8 mouse cellular contexts compared by ENCODE assay signal in the genomic region with DNA sequence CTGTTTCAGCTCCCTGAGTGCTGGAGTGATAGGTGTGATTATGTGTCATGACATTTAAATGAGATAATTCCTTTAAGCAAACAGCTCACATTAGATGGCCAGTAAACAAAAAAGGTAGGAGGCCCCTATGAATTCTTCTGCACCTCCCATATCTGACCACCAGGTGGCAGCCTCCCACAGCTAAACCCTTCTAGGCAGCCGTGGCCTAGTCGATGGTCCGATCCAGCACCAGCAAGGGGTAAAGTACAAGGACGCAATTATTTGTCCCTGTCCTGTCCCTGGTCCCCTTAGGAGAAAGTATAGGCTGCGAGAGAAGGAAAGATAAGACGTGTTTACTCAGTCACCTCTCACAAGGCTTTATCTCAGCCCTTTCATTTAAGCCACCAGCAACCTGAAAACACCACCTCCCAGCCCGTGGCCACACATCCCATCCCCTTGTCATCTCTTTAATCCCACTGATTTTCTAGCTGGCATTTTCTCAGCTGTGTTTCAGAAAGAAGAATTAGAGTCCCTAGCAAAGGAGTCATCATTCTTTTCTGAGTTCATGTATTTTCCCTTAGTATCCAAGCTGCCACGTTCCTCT. TPM values are rescaled to one million over a fixed set of nuclear protein-coding genes. Genes with fewer than 3 reads are reported as not detected.
DNase-seq lines count a peak whose midpoint lies in the region; ATAC-seq and TF ChIP-seq lines count a peak whose summit lies in the region.

No protein-coding gene starts in this region.

- TF ChIP-seq CTCF in MEL (IDR thresholded peaks at IDR 0.05 in 2 of 3, conservative IDR thresholded peaks at IDR 0.05 in 1 of 3; ENCODE audit: control insufficient read depth in 1 of 3, insufficient read depth in 1 of 3, low read depth in 2 of 3, low read length in 3 of 3, poor library complexity in 1 of 3, severe bottlenecking in 1 of 3), result peak; percentile 61 to 82 (median 76)

- 29% methylated on average over 8 of the region's 8 CpGs for whole genome bisulfite sequencing in forebrain, embryonic 16.5 days

- no peak for TF ChIP-seq POLR2A in MEL (IDR thresholded peaks at IDR 0.05; ENCODE audit: control insufficient read depth in 1 of 2, insufficient read depth in 1 of 2, low read depth in 1 of 2, low read length in 2 of 2, poor library complexity in 1 of 2)

- no peaks in the 10 kb centered on the region for H3K27me3 ChIP-seq in MEL (ENCODE audit: control insufficient read depth in 1 of 2, insufficient read depth in 2 of 2, low read length in 2 of 2)
- H3K27me3 ChIP-seq in forebrain, embryonic 16.5 days (replicated peaks; ENCODE audit: control insufficient read depth, insufficient read depth, low read length), result no peaks in the 10 kb centered on the region

- H3K9me3 ChIP-seq in MEL (replicated peaks; ENCODE audit: insufficient read depth, low read length), result no peaks in the 10 kb centered on the region
- no peaks in the 10 kb centered on the region for H3K9me3 ChIP-seq in forebrain, embryonic 16.5 days (ENCODE audit: control insufficient read depth, low read length)

- TF ChIP-seq EP300 in MEL (IDR thresholded peaks at IDR 0.05; ENCODE audit: low read depth in 1 of 2, low read length in 2 of 2), result no peak

- peak; percentile 40; the same call in 1 of the 2 replicates for ATAC-seq in forebrain, embryonic 16.5 days

- DNase-seq in MEL (ENCODE audit: low read depth, low spot score), result peak; percentile 77
- DNase-seq in cerebellum, adult 11 months, result peak; percentile 62
- peak; percentile 85 for DNase-seq in heart, postnatal 4 days
- DNase-seq in layer of hippocampus, postnatal 14 days (ENCODE audit: low spot score in 2 of 2), result peak; percentile 61 to 73
- peak; percentile 81 for DNase-seq in lung, postnatal 10 days
- DNase-seq in right cerebral cortex, adult 18-20 months, result peak; percentile 44
- peak; percentile 38 for DNase-seq in urinary bladder, adult 2 months (ENCODE audit: low spot score)

- H3K4me2 ChIP-seq in forebrain, embryonic 16.5 days (ENCODE audit: low read length), result no peak overlapping the region; the same call in 1 of the 2 replicates

- peak; percentile 84 for TF ChIP-seq RAD21 in MEL (IDR thresholded peaks at IDR 0.05; ENCODE audit: low read depth, low read length)

- H3K27ac ChIP-seq in MEL (ENCODE audit: control insufficient read depth, low read depth, low read length), result peak overlapping the region; percentile 54; the same call in 1 of the 2 replicates
- no peak overlapping the region for H3K27ac ChIP-seq in forebrain, embryonic 16.5 days (ENCODE audit: low read length)

- no peaks in the 10 kb centered on the region for H3K36me3 ChIP-seq in MEL (ENCODE audit: control insufficient read depth in 1 of 2, insufficient read depth in 2 of 2, low read length in 2 of 2)
- no peaks in the 10 kb centered on the region for H3K36me3 ChIP-seq in forebrain, embryonic 16.5 days (ENCODE audit: control insufficient read depth, insufficient read depth)

- H3K4me1 ChIP-seq in MEL (ENCODE audit: control insufficient read depth in 1 of 2, insufficient read depth in 2 of 2, low read length in 2 of 2), result peaks cover 0 to 2% of the 10 kb centered on the region in 2 experiments; a peak in 1 of 4 replicates
- H3K4me1 ChIP-seq in forebrain, embryonic 16.5 days (replicated peaks; ENCODE audit: control insufficient read depth, insufficient read depth, low read length), result no peaks in the 10 kb centered on the region

- H3K79me2 ChIP-seq in MEL (ENCODE audit: control insufficient read depth, insufficient read depth, low read length, poor library complexity), result no peaks in the 10 kb centered on the region; the same call in 1 of the 2 replicates

- H3K4me3 ChIP-seq in MEL (ENCODE audit: control insufficient read depth in 1 of 2, insufficient read depth in 1 of 2, low read depth in 2 of 2, low read length in 2 of 2), result peak overlapping the region; percentile 57 to 81
- no peak overlapping the region for H3K4me3 ChIP-seq in forebrain, embryonic 16.5 days (replicated peaks; ENCODE audit: low read length)

- H3K9ac ChIP-seq in MEL (ENCODE audit: control insufficient read depth, low read depth, low read length, poor library complexity, severe bottlenecking), result peak overlapping the region; percentile 77
- H3K9ac ChIP-seq in forebrain, embryonic 16.5 days (replicated peaks; ENCODE audit: low read depth, low read length), result no peak overlapping the region

TF ChIP-seq in MEL, 35 proteins besides CTCF, POLR2A, EP300 and RAD21:
- TF ChIP-seq MYC (IDR thresholded peaks at IDR 0.05; ENCODE audit: low read depth, low read length), result no peak
- TF ChIP-seq UBTF (IDR thresholded peaks at IDR 0.05; ENCODE audit: borderline replicate concordance, insufficient read depth, low read depth, low read length), result no peak
- no peak for TF ChIP-seq HCFC1 (IDR thresholded peaks at IDR 0.05; ENCODE audit: low read depth, low read length)
- TF ChIP-seq ZC3H11A (IDR thresholded peaks at IDR 0.05; ENCODE audit: low read depth, low read length), result peak; percentile 66
- TF ChIP-seq USF1 (IDR thresholded peaks at IDR 0.05; ENCODE audit: low read depth, low read length), result no peak
- TF ChIP-seq CHD1 (IDR thresholded peaks at IDR 0.05; ENCODE audit: low read depth, low read length), result no peak
- no peak for TF ChIP-seq GABPA (IDR thresholded peaks at IDR 0.05; ENCODE audit: low read depth, low read length)
- no peak for TF ChIP-seq JUND (IDR thresholded peaks at IDR 0.05; ENCODE audit: low read depth, low read length)
- TF ChIP-seq MAZ (IDR thresholded peaks at IDR 0.05; ENCODE audit: low read depth, low read length), result no peak
- TF ChIP-seq SIN3A (IDR thresholded peaks at IDR 0.05; ENCODE audit: low read length), result peak; percentile 55; the same call in 1 of the 2 replicates
- TF ChIP-seq TCF12 (IDR thresholded peaks at IDR 0.05; ENCODE audit: low read depth, low read length), result no peak
- no peak for TF ChIP-seq TBP (IDR thresholded peaks at IDR 0.05; ENCODE audit: low read depth, low read length)
- 0 out of 2 replicates have a peak, but pooled peaks have one; percentile 40 for TF ChIP-seq MXI1 (IDR thresholded peaks at IDR 0.05; ENCODE audit: low read depth, low read length)
- no peak for TF ChIP-seq ZNF384 (IDR thresholded peaks at IDR 0.05; ENCODE audit: low read depth, low read length)
- TF ChIP-seq SMC3 (IDR thresholded peaks at IDR 0.05; ENCODE audit: low read depth, low read length), result peak; percentile 78
- TF ChIP-seq KAT2A (conservative IDR thresholded peaks at IDR 0.05; ENCODE audit: low read depth, low read length), result no peak
- no peak for TF ChIP-seq MEF2A (IDR thresholded peaks at IDR 0.05; ENCODE audit: extremely low read depth, insufficient replicate concordance, low read depth, low read length, poor library complexity, severe bottlenecking)
- TF ChIP-seq NELFE (IDR thresholded peaks at IDR 0.05; ENCODE audit: low read depth, low read length), result no peak
- no peak for TF ChIP-seq TAL1 (IDR thresholded peaks at IDR 0.05; ENCODE audit: low read length)
- TF ChIP-seq ELF1 (IDR thresholded peaks at IDR 0.05; ENCODE audit: low read depth, low read length), result no peak
- TF ChIP-seq MYB (IDR thresholded peaks at IDR 0.05; ENCODE audit: low read depth, low read length), result no peak
- no peak for TF ChIP-seq USF2 (IDR thresholded peaks at IDR 0.05; ENCODE audit: borderline replicate concordance in 1 of 2, insufficient read depth in 1 of 2, low read depth in 1 of 2, low read length in 2 of 2)
- TF ChIP-seq ZKSCAN1 (IDR thresholded peaks at IDR 0.05; ENCODE audit: low read depth, low read length), result no peak
- TF ChIP-seq E2F4 (IDR thresholded peaks at IDR 0.05; ENCODE audit: borderline replicate concordance, low read depth, low read length), result no peak
- no peak for TF ChIP-seq MAFK (IDR thresholded peaks at IDR 0.05; ENCODE audit: borderline replicate concordance, low read depth, low read length)
- TF ChIP-seq POLR2AphosphoS2 (IDR thresholded peaks at IDR 0.05; ENCODE audit: low read length), result no peak
- TF ChIP-seq ZMIZ1 (IDR thresholded peaks at IDR 0.05; ENCODE audit: low read depth, low read length), result no peak
- no peak for TF ChIP-seq GATA1 (IDR thresholded peaks at IDR 0.05; ENCODE audit: low read depth, low read length)
- TF ChIP-seq CHD2 (IDR thresholded peaks at IDR 0.05; ENCODE audit: low read length), result no peak
- no peak for TF ChIP-seq POLR2AphosphoS5 (IDR thresholded peaks at IDR 0.05; ENCODE audit: borderline replicate concordance, low read depth, low read length)
- no peak for TF ChIP-seq NRF1 (IDR thresholded peaks at IDR 0.05; ENCODE audit: insufficient read depth, low read depth, low read length, poor library complexity, severe bottlenecking)
- TF ChIP-seq RCOR1 (IDR thresholded peaks at IDR 0.05; ENCODE audit: low read depth, low read length), result no peak
- TF ChIP-seq MAX (IDR thresholded peaks at IDR 0.05; ENCODE audit: low read length), result no peak

RNA-seq across cellular contexts. Expression of gene Xiap, which starts 26.3 kb away (rescaled TPM):
- total RNA-seq in MEL (2012; rRNA removed), result 7.8 and 8.0 TPM in 2 replicates
- polyA plus RNA-seq in MEL (2012; ENCODE audit: insufficient read depth in 1 of 2, insufficient read length in 2 of 2, low read depth in 1 of 2, low replicate concordance in 2 of 2, missing spikeins in 1 of 2), result 10 to 100 TPM; 11.8 to 89.2 TPM
- polyA plus RNA-seq in forebrain, embryonic 16.5 days (2015; fragmentation: Nextera tagmentation; extraction: Ambion mirVana), result 10.5 and 10.6 TPM in 2 replicates
- 10 to 100 TPM; 46.6 to 51.1 TPM for total RNA-seq in heart, postnatal 4 days (2021)
- total RNA-seq in layer of hippocampus, postnatal 14 days (2021), result 10 to 100 TPM; 40.1 to 45.1 TPM
- polyA plus RNA-seq in urinary bladder, adult 2 months (2012; rRNA removed), result 32.2 and 32.3 TPM in 2 replicates
